In the genomic region with DNA sequence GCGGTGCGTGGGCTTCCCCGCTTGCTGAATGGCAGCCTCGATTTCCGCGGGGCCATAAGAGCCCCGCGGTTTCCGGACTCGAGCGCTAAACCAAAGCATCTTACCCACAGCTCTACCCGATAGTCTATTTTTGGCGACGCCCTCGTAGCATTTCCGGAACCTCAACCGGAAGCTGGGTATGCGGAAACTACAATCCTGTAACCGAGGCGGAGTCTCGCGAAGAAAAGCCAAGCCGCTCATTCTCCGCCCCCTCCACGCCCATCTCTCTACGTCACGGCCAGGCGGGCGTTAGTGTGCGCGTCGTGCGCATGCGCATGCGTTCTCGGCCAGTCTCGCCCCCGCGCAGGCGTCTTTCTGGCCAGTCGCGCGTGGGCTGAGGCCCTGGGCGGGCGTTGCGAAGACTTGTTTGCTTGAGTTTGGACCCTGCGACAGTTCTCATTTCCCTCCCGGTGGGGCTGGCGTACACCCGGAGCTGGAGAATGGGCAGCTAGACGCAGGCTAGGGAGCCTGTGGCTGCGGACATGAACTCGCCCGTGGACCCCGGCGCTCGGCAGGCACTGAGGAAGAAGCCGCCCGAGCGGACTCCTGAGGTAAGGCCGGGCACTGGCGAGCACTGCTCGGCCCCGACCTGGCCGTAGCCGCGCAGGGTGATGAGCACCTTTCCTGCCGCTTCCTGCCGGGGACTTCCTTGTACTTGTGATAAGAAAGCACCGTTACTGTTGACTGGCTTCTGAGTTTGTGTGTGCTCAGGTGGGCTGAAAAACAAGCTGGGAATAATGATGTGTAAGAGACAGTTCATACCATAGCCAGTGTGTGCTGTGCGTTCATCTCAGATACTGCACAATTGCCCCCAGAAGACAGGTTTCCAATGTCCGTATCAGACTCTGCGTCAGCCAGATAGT, we compare ENCODE assay signal across 8 mouse cellular contexts. TPM values are rescaled to one million over a fixed set of nuclear protein-coding genes. Genes with fewer than 3 reads are reported as not detected.
DNase-seq lines count a peak whose midpoint lies in the region; ATAC-seq lines count a peak whose summit lies in the region.

A gene (plus strand): TSS at position 319 of the 902 bp plus-strand sequence.

- peak within 1 kb of the TSS; percentile 78 for H3K4me2 ChIP-seq in heart, embryonic 14.5 days (ENCODE audit: low read length)
- H3K4me2 ChIP-seq in liver, embryonic 13.5 days = peak within 1 kb of the TSS; percentile 89
- peak within 1 kb of the TSS; percentile 78 for H3K4me2 ChIP-seq in stomach, embryonic 16.5 days (ENCODE audit: low read depth, low read length)

- H3K27ac ChIP-seq in heart, embryonic 14.5 days (replicated peaks in 1 of 2; ENCODE audit: control insufficient read depth in 1 of 2, insufficient read depth in 1 of 2, low read depth in 2 of 2, low read length in 2 of 2) = peak within 1 kb of the TSS; percentile 95 to 98
- peak within 1 kb of the TSS; percentile 98 for H3K27ac ChIP-seq in liver, embryonic 13.5 days
- H3K27ac ChIP-seq in stomach, embryonic 16.5 days (ENCODE audit: low read length) = peak within 1 kb of the TSS; percentile 98

- no peaks in the 10 kb centered on the region for H3K9me3 ChIP-seq in heart, embryonic 14.5 days (ENCODE audit: control insufficient read depth, low read length)
- no peaks in the 10 kb centered on the region for H3K9me3 ChIP-seq in liver, embryonic 13.5 days (replicated peaks)
- no peaks in the 10 kb centered on the region for H3K9me3 ChIP-seq in stomach, embryonic 16.5 days (replicated peaks; ENCODE audit: control insufficient read depth, low read length)

- H3K4me1 ChIP-seq in heart, embryonic 14.5 days (ENCODE audit: control insufficient read depth in 2 of 2, insufficient read depth in 2 of 2, low read length in 2 of 2) = peaks cover 5 to 35% of the 10 kb centered on the region in 2 experiments
- H3K4me1 ChIP-seq in liver, embryonic 13.5 days (replicated peaks) = peaks cover 55% of the 10 kb centered on the region
- peaks cover 7% of the 10 kb centered on the region; the same call in 1 of the 2 replicates for H3K4me1 ChIP-seq in stomach, embryonic 16.5 days (ENCODE audit: control insufficient read depth, insufficient read depth, low read length)

- ATAC-seq in CD4-positive, CD25-positive, alpha-beta regulatory T cell, adult 4 months = peak; percentile 88
- ATAC-seq in heart, embryonic 14.5 days (ENCODE audit: insufficient number of reproducible peaks, insufficient read depth, low FRiP score, low read depth) = peak; percentile 93
- peak; percentile 92 for ATAC-seq in liver, embryonic 13.5 days (ENCODE audit: low read depth)
- peak; percentile 97 for ATAC-seq in stomach, embryonic 16.5 days (ENCODE audit: insufficient read depth, low FRiP score)

- no peaks in the 10 kb centered on the region for H3K36me3 ChIP-seq in heart, embryonic 14.5 days (ENCODE audit: control insufficient read depth, insufficient read depth, low read length)
- H3K36me3 ChIP-seq in liver, embryonic 13.5 days = no peaks in the 10 kb centered on the region
- no peaks in the 10 kb centered on the region for H3K36me3 ChIP-seq in stomach, embryonic 16.5 days (ENCODE audit: control insufficient read depth, insufficient read depth, low read length)

- DNase-seq in c-Kit-negative CD71-positive TER-119-positive erythroid progenitor cells, embryonic 14.5 days (ENCODE audit: low read depth, low spot score) = peak; percentile 97
- peak; percentile 99 for DNase-seq in fibroblast of lung, adult 2 months (ENCODE audit: low read depth)
- peak; percentile 99 for DNase-seq in kidney, postnatal 14 days
- peak; percentile 99 for DNase-seq in liver, embryonic 13.5 days
- peak; percentile 100 for DNase-seq in neural tube, embryonic 10.5 days (ENCODE audit: extremely low spot score, low spot score)

- H3K9ac ChIP-seq in heart, embryonic 14.5 days (ENCODE audit: low read length) = peak within 1 kb of the TSS; percentile 89
- peak within 1 kb of the TSS; percentile 95 for H3K9ac ChIP-seq in liver, embryonic 13.5 days
- H3K9ac ChIP-seq in stomach, embryonic 16.5 days (ENCODE audit: low read length) = peak within 1 kb of the TSS; percentile 96

- under 1% methylated on average over 73 of the region's 73 CpGs for WGBS in heart, embryonic 14.5 days
- under 1% methylated on average over 73 of the region's 73 CpGs for WGBS in liver, embryonic 13.5 days (ENCODE audit: insufficient replicate concordance)
- under 1% methylated on average over 73 of the region's 73 CpGs for WGBS in stomach, embryonic 16.5 days

- peak within 1 kb of the TSS; percentile 78 to 98 for H3K4me3 ChIP-seq in heart, embryonic 14.5 days (ENCODE audit: control insufficient read depth in 1 of 2, insufficient read depth in 1 of 2, low read depth in 1 of 2, low read length in 2 of 2)
- peak within 1 kb of the TSS; percentile 87 for H3K4me3 ChIP-seq in liver, embryonic 13.5 days (replicated peaks)
- peak within 1 kb of the TSS; percentile 100 for H3K4me3 ChIP-seq in stomach, embryonic 16.5 days (replicated peaks; ENCODE audit: low read length)

- no peaks in the 10 kb centered on the region for H3K27me3 ChIP-seq in heart, embryonic 14.5 days (ENCODE audit: control insufficient read depth, insufficient read depth, low read length)
- no peaks in the 10 kb centered on the region for H3K27me3 ChIP-seq in liver, embryonic 13.5 days
- H3K27me3 ChIP-seq in stomach, embryonic 16.5 days (ENCODE audit: control insufficient read depth, insufficient read depth, low read length) = no peaks in the 10 kb centered on the region

RNA-seq across cellular contexts. Expression of the gene that starts here (rescaled TPM):
- polyA plus RNA-seq in CD4-positive, CD25-positive, alpha-beta regulatory T cell, adult 4 months (2017; shearing (Covaris generic)) = 100 to 1,000 TPM; 258 to 274 TPM
- 26.7 and 26.9 TPM in 2 replicates for polyA plus RNA-seq in heart, embryonic 14.5 days (2014; fragmentation: Nextera tagmentation; extraction: Ambion mirVana)
- polyA plus RNA-seq in liver, embryonic 13.5 days (2015; fragmentation: Nextera tagmentation; extraction: Ambion mirVana) = 23.9 and 28.3 TPM in 2 replicates
- 31.2 and 32.1 TPM in 2 replicates for polyA plus RNA-seq in stomach, embryonic 16.5 days (2015; fragmentation: Nextera tagmentation; extraction: Ambion mirVana)

Comparison
In these comparisons a context has a peak if more than half of its experiments do, and no peak if none do; other contexts are left out.
1. Peak in every context shown above with its lines: DNase-seq, ATAC-seq, H3K4me3 ChIP-seq and H3K27ac ChIP-seq.